Mouse (Mus musculus): ENCODE measurements at regions not wholly inside any gene's neighbourhood (a gene's known extent, or its start where the extent isn't known, plus 50 kb on each side); places are given as distances from the start of the nearest gene placed in this dataset.

DNA sequence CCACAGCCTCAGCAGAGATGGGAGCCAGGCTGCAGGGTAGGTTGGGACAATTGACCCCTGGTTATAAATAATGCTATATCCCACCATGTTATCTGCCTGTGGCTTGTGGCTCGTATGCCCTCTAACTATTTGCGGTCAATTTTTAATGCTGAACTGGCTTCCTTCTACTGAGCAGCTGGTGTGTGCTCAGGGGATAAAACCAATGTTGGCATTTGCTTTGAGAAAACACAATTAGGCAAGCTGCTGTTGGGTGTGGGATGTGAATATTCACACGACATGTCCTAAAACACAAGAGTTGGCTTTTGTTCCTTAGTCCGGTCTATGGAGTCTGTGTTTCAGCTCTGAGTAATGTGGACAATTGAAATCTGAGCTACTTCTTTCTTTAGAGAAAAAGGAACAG, 123.6 kb upstream of the Npvf start:
- TF ChIP-seq CTCF (IDR thresholded peaks at IDR 0.05; ENCODE audit: low read depth) (no peak), EP300 (IDR thresholded peaks at IDR 0.05; ENCODE audit: low read depth) (no peak)

Measured in liver, embryonic 14.5 days (tissue).